8 mouse cellular contexts compared by ENCODE assay signal in the genomic region with DNA sequence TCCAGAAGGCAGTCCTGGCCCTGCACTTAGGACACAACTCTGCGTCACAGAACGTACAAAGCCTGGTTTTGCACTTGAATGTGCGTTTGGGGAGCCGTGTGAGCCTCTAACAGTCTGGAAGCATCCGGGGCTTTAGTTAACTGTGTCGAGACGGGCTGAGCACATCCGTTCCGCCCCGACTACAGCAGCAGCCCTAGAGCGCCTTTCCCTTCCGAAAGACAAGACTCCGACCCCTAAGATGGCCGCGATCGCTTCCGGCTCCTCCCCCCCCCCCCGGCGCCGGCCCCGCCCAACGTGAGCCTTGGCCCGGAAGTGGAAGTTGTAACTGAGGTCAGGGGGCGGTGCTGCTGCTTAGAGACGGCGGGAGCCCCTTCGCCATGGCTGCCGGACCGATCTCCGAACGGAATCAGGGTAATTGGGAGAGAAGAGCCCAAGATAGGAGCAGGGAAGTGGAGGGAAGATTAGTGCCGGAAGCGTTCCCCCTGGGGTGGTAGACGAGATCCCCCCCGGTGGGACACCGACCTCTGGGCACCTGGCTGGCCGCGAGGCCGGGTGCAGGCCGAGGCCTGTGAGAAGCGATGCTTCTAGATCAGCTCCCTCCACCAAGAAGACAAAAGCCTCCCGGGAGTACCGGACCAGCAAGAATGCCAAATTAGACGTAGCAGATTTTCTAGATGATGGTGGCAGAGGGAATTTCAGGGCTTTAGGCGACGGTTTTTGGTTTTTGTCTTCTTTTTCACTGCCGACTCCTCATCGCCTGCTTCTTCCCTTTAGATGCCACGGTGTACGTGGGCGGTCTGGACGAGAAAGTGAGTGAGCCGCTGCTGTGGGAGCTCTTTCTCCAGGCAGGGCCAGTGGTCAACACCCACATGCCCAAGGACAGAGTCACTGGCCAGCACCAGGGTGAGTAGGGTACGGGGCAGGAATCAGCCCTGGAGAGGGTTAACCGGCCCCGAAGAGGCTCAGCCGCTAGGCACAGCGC. TPM values are rescaled to one million over a fixed set of nuclear protein-coding genes. Genes with fewer than 3 reads are reported as not detected.
DNase-seq lines count a peak whose midpoint lies in the region; ATAC-seq lines count a peak whose summit lies in the region.

Sf3b4 (plus strand) TSS at position 136 of the 982 bp plus-strand sequence.

- ATAC-seq in hindbrain, embryonic 16.5 days: peak; percentile 96
- ATAC-seq in megakaryocyte progenitor cell, adult 5-6 weeks (replicated peaks; ENCODE audit: poor library complexity): peak; percentile 95

- WGBS in hindbrain, embryonic 16.5 days: 1% methylated on average over 55 of the region's 58 CpGs

- peak within 1 kb of the TSS; percentile 84 for H3K9ac ChIP-seq in hindbrain, embryonic 16.5 days (ENCODE audit: low read depth, low read length)

- peak within 1 kb of the TSS; percentile 95 for H3K4me3 ChIP-seq in hindbrain, embryonic 16.5 days (ENCODE audit: low read length)

- peaks cover 23% of the 10 kb centered on the region for H3K36me3 ChIP-seq in hindbrain, embryonic 16.5 days (ENCODE audit: control insufficient read depth, insufficient read depth, low read length)

- H3K4me1 ChIP-seq in hindbrain, embryonic 16.5 days (ENCODE audit: control insufficient read depth, insufficient read depth, low read depth, low read length): peaks cover 23% of the 10 kb centered on the region

- peak within 1 kb of the TSS; percentile 92 for H3K4me2 ChIP-seq in hindbrain, embryonic 16.5 days (ENCODE audit: low read length)

- no peaks in the 10 kb centered on the region for H3K27me3 ChIP-seq in hindbrain, embryonic 16.5 days (replicated peaks; ENCODE audit: control insufficient read depth, insufficient read depth, low read length)

- H3K9me3 ChIP-seq in hindbrain, embryonic 16.5 days (ENCODE audit: control insufficient read depth, low read length): no peaks in the 10 kb centered on the region

- peak; percentile 97 for DNase-seq in ZHBTc4 (ENCODE audit: low read depth, low spot score)
- DNase-seq in cerebellum, postnatal 36 days: peak; percentile 81
- peak; percentile 82 for DNase-seq in gastrocnemius, adult 18-20 months (ENCODE audit: low spot score)
- DNase-seq in left cerebral cortex, adult 9 months (ENCODE audit: low spot score in 2 of 2): peak; percentile 70 to 85
- peak; percentile 80 for DNase-seq in right cerebral cortex, postnatal 14 days
- DNase-seq in yolk sac, embryonic 10.5 days (ENCODE audit: low spot score): peak; percentile 97

- H3K27ac ChIP-seq in hindbrain, embryonic 16.5 days (ENCODE audit: low read depth, low read length): peak within 1 kb of the TSS; percentile 98

RNA-seq across cellular contexts. Expression of gene Sf3b4, which starts in this region (rescaled TPM):
- 10 to 100 TPM; 12.1 to 14.4 TPM for total RNA-seq in gastrocnemius, adult 18-20 months (2021)
- polyA plus RNA-seq in hindbrain, embryonic 16.5 days (2015; fragmentation: Nextera tagmentation; extraction: Ambion mirVana): 131 and 152 TPM in 2 replicates
- total RNA-seq in megakaryocyte progenitor cell, adult 5-6 weeks (2015): 88.5 and 92.4 TPM in 2 replicates
- 23.0 and 24.6 TPM in 2 replicates for total RNA-seq in megakaryocyte progenitor cell, adult 5-6 weeks (2017)

Comparison
In these comparisons a context has a peak if more than half of its experiments do, and no peak if none do; other contexts are left out.
1. Peak in every context shown above with its lines: DNase-seq, ATAC-seq, H3K4me3 ChIP-seq and H3K27ac ChIP-seq.